Mouse (Mus musculus) adrenal gland, postnatal 10 days (tissue): ENCODE data around the gene Garnl3. TPM values are rescaled to one million over a fixed set of nuclear protein-coding genes. Genes with fewer than 3 reads are reported as not detected.
A peak's percentile ranks its signal among the peaks of the same experiment; 100 is the strongest.

Source experiments
- DNase-seq: peaks from one replicate; pipeline ENCODE4 v3.0.0; 2021; ENCODE audit warnings: mixed read lengths
- long read RNA-seq, 2 experiments: library from polyadenylated mRNA; stranded (forward); transcript quantifications; one replicate each; pipeline ENCODE4 v2.0.0; 2021
- total RNA-seq, 2 experiments: library from RNA; stranded (reverse); gene quantifications; 2 replicates each; pipeline ENCODE4 v1.2.3; 2021

Gene Garnl3
- total RNA-seq = 10 to 100 TPM; 16.4 to 29.5 TPM
- long read RNA-seq, experiment 1, partial matches to known transcripts = 4 of 12 reads
- long read RNA-seq, experiment 1, other reads (novel, unspliced or antisense) = 8 of 12 reads
- long read RNA-seq, experiment 2, partial matches to known transcripts = 3 of 21 reads
- long read RNA-seq, experiment 2, other reads (novel, unspliced or antisense) = 18 of 21 reads

DNA sequence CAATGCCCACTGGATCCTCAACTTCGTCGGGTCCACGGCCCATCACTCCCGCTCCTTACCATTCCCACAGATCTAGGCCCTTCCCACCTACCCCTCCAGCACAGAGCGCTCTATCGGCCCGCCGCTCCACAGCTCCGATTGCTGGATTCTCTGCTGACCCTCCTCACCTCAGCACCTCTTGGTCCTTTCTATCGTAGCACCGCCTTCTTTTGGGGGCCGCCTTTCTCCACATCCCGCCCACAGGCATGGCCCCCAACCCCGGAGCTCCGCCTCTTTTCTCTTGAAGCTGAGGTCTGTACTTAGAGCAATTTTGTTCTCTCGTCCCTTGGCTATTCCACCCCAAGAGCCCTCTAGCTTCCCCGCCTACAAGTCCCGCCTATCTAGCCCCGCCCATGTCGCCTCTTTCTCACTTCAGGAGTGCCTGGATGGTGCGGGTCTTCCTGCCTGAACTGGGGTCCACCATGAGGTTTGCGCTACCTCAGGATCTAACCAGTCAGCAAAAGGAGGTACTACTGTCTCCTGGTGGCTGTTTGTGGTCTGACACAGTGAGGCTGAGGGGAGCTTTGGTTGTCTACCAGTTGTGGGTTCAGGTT is at the start of gene Garnl3:
Gene Garnl3 (minus strand): TSS at position 155 of the 593 bp plus-strand sequence.
- DNase-seq = peak; percentile 71

DNA sequence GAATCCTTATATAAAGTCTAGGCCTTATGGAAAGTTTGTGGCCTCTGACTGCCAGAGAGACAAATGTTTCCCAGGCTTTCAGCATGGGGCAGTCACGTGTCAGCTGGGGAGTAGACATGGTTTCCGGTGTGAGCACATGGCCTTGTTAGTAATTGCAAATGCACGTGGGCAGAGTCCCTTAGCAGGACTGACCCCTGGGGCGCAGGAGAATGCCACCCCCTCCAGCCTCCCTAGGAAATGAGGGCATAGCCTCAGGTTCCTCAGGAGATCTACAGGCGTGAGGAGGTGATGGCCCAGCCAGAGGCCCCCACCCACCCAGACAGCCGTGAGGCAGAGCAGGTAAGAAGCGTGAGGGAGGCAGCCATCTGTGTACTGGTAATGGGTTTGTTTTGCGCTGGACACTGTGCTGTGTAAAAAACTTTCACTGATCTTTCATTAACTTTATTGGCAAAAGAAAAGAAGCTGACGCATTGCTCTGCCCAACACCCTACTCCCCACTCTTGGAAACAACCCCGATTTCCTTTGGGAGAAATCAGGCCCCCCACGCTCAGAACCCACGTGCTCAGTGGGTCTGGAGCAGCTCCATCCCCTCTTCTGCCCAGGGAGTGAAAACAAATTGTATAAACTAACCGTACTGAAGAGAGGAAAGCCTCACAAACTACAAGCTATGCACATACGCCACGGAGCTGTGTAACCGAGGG is 48.6 kb upstream of the Garnl3 start:
- DNase-seq = no peak

DNA sequence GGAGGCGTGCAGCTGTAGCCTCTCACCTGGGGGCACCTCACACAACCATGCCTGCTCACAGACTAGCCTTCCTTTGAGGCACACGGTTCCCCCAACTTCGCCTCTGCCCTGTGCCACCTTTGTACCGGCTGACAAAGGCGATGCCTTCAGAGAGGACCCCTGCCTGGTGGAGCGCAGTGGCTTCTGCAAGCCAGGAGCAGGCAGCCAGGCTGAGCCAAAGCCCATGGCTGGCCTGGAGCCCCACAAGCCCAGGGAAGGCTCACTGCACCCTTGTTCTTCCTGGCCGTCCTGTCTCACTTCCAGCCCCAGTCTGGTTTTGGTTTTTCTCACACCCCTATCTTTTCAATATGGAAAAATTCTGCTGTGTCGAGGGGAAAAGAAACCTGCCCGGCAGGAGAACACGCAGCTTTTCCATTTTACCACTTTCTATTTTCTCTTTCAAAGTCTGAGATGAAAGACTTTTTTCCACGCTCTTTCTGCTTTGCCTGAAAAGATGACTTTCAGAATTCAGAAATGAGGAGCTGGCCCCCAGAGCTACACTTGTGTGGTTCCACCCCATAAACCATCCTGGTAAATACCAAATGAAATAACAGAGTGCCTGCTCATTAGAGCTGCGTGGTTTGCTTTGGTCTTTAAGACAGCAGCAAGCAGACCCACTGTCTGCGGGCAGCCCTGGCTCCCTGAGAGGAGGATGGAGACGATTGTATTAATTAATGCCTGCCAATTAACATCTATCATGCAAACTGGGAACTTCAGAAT is 47.9 kb upstream of the Garnl3 start:
- DNase-seq = no peak

DNA sequence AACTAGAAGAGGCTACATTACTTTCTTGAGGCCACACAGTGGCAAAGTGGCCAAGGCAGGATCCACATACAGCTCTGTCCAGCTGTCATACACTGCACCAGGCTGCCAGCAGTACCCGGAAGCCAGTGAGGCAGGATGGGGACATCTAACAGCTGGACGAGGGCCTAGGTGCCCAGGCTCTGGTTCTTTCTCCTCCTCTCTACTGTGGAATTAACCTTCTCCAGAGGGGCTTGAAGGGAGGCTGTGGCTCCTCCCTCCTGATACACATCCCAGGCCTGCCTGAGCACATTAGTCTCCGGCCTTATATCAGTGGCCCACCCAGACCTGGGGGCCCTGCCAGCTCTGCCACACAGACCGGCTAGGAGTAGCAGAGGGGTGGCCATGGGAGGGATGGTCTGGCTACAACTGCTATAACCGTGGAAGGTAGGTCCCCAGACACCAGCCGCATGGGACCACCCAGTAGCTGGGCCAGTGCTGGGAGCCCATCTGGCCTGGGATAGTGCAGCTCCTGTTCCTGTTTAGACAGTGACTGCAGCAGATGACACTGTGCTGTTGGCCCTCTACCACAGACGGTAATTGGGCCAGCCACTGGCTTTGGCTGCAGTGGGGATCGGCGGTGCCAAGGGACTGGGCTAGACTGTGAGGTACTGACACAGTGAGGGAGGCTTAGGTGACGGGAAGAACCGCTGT is 46.9 kb upstream of the Garnl3 start:
- no peak for DNase-seq

DNA sequence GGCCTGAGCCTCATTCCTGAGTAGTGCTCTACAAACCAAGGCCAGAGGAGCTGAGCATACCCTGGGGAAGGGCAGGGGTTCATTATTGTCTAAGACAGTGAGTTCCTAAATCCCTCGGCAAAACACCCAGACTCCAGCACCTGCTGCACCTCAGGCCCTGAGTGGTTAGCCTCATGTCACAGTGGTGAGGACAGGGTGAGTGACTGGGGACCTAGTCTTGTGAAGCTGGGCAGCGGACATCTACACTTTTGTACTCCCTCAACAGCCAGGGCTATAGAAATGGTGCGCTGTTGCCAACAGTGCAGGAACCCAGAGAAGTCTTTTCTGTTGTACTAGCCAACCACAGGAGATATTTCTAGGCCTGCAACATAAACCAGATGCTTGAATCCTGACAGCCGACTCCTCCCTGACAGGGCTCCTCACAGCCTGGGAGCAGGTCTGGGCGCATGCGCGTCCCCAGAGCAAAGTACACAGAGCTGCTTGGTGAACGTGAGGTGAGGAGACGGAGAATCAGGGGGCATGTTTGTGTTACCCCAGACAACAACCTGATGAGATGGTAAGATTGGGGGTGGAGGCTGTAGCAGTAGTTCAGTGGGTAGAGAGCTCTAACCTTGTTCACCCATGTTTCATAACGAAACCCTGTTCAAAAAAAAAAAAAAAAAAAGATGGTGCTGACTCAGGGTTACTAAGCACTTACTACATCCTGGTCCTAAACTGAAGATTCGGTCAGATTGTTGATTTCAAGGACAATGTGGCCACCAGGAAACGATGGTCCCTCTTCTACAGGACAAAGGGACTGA is 46.2 kb upstream of the Garnl3 start:
- DNase-seq = peak; percentile 31

DNA sequence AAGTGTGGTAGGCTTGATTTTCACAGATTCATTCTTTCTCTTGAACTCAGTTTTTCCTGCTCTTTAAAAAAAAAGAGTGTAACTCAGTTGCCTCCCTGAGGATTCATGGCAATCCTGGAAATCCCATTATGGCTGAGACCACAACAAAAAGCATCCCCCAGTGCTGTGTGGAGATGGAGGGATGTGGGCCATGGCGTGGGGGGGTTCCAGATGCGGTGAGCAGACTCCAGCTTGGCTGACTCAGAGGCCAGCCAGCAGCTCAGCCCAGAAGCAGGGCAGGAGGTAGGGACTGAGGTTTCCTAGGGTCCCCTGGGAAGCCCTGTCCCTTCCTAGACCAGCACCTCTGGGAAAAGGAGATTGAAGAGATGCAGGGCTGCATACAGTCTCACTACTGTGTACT is 45.5 kb upstream of the Garnl3 start:
- DNase-seq = no peak

DNA sequence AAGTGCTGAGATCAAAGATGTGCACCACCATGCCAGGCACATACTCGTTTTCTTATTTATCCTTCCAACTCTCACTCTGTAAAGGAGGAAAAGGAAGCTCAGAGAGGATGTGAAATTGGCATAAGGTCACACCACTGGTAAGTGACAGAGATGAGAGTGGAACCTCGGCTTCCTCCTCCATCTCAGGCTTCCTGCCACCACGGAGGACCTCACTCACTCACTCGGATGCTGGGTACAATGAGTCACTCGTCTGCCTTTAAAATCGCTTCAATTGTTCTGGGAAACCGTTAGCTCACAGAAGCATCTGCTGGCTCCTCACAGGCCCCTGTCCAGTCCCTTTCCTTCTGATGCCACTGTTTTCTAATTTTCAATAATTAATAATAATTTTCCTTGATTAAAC is 45.1 kb upstream of the Garnl3 start:
- DNase-seq = no peak

DNA sequence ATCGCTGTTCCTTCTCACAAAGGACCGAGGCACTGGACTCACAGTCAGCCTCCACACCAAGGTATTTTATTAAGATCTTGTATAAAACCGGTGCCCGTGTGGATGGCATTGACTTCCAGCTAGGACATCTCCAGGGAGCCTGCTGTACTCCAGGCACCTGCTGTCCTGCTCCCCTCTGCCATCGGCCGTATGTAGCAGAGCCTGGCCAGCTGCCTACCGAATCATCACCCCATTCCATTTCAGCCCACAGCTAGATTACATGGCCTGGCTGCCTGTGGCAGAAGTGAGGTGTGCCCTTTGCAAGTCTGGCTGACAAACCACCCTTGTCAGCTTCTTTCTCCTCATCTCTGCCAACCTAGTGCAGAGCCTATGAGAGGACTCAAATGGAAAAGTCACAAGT is 42.2 kb upstream of the Garnl3 start:
- DNase-seq = no peak

DNA sequence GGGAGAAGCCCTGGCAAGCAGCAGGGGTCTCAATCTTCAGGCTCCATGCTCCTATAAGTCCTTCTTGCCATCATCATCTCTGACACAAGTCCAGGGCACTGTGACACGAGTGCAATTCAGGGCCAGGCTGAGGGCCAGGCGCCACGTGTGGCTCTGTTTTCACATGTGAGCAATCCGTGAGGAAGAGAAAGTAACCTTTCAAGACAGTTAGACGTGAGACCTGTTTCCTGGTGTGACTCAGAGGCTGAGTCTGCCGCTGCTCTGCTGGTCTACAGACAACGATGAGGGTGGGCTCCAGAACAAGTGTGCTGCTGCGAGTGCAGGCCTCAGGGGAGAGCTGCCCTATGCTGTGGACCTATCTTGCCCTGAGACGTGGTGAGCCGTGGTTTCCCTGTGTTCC is 41.7 kb upstream of the Garnl3 start:
- DNase-seq = no peak

DNA sequence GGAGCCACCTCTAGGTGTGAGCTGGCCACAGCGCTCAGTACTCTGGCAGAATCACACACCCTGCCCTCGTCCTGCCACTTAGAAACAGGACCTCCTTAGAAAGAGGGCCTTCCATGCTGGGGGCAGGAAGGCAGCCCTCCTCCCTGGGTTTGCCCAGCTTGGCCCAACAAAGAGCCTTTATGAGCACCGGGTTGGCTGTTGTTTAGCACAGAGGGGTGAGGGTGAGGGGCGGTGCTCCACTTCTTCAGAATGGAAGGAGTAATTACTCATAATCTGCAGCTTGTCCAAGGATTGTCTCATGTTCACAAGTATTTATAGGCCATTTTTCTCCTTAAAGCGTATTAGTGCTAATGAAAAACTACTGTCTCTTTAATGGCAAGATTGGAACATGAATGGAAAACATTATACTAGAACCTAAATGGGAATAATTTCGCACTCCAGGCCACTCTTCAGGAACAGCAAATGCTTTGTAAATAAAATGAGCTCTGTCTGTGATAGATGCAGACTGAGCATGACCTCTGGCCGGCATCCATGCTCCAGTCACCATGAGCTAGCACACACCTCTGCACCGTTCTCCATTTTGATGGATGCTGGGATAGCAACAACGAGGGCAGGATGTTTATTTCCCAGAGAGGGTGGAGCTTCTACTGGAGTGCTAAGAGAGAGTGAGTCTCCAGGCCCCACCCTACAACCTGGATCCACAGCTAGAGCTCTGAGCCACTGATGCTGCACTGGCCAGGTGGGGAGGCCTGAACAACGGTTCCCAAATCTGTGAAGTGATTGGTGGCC is 39.5 kb upstream of the Garnl3 start:
- no peak for DNase-seq

DNA sequence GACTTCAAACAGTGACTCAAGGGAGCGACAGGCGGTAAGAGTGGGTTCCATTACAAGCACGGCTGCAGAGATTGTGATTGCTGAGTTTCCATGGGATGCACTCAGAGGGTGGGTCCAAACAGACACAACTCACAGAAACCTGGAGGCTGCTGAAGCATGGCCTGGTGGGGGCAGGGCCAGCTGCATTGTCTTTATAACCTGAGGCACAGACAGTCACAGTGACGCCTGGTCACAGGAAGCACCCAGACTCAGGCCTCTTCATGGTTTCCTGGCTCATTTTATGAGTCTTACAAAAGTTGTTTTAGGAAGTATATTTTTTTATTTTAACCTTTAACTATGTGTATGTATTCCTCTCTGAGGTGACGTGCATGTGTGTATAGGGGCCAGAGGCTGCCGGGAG is 38.0 kb upstream of the Garnl3 start:
- DNase-seq = no peak

DNA sequence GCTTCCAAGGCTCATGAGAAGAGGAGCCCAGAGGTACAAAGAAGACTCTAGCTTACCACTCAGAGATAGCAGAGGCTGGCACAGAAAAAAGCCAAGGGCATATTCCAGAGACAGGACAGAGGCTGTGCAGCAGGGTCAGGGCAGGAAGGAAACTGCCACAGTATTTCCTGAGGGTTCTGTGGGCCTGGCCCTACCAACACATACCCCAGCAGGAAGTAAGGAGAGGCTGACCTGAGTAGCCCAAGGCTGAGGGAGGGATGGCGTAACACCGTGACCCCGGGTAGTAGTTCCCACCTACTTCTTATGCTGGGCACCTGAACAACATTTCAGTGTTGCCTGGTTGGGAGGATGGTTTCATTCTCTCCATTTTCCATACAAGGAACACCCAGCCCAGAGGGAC is 35.6 kb upstream of the Garnl3 start:
- DNase-seq = no peak

DNA sequence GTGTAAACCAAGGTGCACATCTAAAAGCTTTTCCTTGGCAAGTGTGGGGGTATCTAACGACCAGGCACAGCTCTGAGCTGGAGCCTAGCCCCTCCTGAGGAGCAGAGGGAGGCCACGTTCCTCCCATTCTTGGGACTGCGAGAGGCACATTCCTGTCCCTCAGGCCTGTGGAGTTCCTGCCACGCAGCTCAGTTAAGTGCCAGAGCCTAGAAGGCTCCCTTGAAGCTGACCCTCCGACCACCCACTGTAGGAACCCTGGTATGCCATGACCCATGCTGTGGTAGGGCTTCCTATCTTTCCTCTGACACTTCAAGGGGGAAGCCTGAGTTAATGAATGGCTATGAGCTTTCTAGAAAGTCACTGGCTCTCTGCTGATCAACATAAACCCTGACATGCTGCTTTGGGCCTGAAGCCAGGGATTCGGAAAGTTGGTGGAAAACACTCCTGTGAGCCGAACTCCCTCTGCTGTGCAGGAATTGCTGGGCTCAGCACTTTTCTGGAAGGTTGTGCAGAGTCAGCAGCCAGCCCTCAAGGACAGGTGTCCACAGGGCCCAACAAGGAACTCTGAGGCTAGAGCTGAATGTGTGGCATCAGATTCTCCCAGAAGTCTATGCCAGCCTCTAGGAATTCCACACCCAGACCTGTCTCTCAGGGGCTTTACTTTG is 34.4 kb upstream of the Garnl3 start:
- DNase-seq = peak; percentile 53

DNA sequence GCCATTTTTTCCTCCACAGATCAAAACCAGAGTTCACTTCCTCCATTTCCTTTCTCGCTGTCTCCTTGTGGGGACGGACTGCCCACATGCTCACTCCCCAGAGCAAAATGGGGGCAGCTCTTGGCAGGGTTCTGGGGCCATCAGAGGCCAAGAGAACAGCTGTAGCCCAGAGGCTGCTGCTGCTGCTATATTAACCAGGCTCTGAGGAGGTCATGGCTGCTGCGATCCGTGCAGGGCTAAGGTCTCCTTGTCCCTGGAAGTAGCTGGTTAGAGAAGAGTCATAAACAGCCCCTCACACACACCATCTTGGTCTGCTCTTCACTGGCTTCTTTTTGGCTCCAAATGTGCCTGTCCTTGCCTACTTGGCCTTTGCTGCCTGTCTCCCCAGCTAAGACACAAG is 33.8 kb upstream of the Garnl3 start:
- no peak for DNase-seq

DNA sequence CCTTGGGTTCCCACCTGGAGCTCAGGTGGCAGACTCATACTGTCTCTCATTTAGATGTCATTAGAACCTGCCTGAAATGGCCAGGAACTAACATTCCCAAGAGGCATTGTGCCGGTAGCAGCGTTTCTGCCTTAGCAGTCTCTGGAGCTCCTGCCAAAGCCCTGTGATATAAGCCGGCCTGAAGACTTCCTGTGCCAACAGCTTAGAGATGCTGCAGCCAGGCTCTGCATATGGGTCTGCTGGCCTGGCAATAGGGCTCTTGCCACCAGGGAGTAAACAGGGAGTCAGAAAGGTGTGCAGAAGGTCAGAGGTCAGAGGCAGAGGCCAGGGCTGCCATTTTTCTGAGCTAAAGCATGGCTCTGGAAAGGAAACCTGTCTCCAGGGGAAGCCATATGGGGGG is 33.2 kb upstream of the Garnl3 start:
- DNase-seq = peak; percentile 26

DNA sequence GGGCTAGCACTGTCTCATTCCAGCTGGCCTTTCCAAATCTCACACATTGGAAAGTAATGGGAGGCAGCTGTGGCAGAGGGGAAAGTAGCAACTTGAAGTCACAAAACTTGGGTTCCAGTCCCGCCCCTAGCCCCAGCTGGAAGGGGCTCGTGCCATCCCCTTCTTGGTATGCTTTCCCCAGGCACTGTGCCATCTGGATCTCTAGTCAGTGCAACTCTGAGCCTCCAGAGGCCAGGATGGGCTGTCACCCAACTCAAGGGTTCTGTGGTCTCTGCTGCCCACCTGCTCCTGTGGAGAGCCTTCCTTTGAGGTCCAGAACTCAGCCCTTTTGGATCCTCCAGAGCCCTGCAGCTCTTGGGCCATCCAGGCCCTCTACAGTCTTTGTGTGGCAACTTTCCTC is 30.7 kb upstream of the Garnl3 start:
- DNase-seq = peak; percentile 33

DNA sequence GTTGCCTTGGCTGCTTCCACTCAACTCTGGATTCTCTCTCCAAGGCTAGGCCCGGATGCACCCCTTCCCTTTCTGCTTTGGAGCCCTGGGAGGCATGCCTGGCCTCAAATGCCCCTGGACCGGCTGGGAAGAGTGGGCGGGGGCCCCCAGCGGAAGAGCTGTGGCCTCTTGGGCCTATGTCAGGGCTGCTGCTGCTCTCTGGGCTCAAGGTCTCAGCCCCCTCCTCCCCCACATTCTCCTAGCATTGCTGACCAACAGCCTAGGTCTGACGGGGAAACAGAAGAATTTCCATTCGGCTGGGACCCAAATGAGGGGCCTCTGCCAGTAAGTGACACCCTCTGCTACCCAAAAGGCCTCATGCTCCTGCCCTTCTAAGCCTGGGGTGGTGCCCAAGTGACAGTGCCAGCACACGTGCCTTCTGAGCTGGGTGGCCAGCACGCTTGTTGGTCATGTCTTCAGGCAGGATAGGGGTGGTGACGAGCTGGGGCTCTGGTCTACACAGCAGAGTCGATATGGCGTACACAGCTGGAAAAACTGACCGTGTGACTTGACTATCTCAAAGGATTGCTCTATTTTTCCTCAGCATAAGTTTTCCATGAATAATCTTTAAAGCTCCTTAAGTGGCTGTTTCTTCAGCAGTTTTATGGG is 29.0 kb upstream of the Garnl3 start:
- peak; percentile 54 for DNase-seq

DNA sequence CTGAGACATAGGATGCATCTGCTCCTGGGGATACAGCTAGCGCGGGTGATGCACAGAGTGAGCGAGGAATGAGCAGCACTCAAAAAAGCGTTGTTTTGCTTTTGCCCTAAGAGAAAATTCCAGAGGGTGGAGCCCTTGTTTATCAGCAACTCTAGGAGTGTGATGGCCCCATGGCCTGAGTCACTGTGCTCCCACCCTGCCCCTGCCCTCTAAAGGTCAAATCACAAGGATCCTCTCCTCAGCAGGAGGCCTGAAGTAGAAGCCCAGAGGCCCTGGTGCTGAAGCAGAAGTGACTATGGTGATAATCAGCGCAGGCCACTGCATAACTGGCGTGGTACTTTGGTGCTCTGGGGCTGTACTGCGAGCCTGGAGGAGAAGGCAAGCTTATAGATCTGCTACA is 28.1 kb upstream of the Garnl3 start:
- DNase-seq = no peak

DNA sequence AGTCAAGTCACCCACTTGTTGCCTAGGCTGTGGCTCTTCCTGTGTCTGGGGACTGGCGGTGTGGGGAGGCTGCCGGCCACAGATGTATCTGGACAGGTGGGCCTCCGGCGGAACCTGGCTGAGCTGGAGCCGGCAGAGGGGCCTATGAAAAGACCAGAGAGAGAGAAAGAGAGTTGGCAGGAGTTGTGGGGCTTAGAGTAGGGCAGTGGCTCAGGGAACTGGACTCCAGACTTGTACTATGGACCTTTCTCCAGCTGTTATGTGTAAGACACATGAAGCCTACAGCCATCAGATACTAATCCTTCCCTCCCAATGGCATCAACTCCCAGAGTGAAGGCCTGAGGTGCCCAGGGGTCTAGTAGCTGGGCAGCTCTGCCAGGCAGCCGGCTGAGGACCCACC is 27.4 kb upstream of the Garnl3 start:
- no peak for DNase-seq

DNA sequence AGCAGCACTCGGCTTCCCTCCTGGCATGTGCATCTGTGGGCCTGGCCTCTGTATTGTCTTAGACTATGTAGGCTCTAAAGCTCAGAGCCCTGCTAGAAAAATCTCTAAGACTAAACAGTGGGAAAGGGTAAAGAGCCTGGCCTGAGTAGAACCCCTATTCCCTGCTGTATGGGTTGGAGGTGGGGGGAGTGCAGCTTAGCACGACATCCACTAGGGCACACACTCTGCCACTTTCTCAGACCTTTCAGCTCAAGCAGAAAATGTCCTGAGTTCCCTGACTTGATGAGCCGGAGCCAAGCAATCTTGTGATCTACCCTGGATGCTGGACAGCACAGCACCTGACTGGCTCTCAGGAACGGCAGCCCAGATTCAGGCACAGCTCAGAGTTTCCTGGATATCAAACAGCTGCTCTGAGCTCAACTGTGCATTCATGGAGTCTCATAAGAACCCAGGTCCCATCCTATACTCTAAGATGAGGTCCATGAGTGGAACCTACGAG is 24.9 kb upstream of the Garnl3 start:
- no peak for DNase-seq
